Mouse (Mus musculus): ENCODE measurements at regions not wholly inside any gene's neighbourhood (a gene's known extent, or its start where the extent isn't known, plus 50 kb on each side); places are given as distances from the start of the nearest gene placed in this dataset.

DNA sequence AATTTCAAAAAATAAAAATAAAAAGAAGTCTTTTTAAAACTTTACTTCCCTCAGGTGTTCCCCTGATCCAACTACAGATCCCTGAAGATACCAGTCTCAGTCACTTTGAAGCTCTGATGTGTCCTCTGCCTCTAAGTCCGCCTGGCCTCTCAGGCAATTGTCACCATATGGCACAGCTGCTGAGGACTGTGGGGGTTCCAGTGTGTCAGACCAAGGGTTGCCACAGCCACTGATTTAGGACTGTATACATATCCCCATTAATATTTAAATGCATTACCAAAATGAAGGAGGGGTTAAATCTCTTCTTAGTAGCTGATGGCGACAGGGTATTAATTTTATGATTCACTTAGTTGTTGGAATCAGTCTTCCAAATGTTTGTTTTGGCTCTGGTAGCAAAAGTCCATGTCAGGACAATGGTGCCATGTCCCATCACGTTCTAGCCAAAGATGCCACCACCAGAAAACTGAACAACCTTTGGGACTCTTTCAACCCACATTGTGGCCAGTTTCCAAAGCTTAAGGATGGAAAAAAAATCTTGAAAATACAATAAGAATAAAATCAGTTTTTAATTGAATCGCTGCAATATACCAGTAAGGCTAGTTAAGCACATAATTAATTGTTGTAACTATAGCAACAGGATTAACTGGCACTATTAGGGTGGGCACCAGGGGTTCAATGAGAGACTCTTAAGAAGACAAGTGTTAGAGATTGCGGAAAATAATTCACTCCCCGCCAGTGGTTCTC, 62.5 kb downstream of the Arrdc4 start:
- no peak for DNase-seq

DNA sequence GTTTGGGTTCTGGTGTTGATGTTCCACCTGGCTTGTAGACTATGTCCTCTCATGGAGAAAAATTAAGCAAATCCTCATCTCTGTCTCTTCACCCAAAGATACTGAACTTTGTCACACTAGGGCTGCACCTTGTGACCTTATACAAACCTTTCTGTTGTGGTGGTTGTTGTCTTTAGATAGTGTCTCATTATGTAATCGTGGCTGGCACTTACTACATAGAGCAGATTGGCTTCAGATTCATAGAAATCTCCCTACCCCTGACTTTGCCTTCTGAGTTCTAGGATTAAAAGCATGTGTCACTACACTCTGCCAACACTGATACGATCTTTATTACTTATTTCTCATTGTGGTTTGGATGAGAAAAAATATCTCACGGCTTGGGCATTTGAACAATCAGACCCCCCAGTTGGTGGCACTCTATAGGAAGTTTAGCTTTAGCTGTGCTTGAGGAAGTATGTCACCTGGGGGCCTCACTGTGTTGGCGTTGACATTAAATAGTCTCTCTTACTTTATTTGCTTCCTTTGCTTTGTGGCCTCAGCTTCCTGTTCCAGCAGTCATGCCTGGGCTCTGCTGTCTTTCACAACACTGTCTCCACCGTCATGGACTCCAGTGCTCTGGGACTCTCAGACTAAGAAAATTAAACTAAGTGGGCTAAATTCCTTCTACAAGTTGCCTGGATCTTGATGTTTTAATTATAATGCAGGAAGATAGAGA, 66.0 kb downstream of the Arrdc4 start:
- DNase-seq: no peak

DNA sequence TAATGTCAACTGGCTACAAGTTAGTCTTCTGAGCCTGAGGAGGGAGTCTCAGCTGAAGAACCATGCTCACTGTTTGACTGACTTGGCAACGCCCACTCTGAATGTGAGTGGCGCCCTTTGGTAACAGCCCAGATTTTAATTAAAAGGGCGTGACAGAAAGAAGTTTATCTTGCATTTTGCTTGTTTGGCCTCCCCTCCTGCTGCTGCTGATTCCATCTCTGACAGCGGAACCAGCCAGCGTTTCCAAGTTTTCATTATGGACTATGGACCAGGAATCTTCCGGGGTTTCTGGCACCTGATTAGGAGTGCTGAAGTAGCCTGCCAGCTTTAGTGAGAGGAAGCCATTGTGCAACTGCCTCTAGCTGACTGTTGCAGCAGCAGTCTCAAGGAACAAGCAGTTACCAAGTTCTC, 66.7 kb downstream of the Arrdc4 start:
- DNase-seq: peak; percentile 20

DNA sequence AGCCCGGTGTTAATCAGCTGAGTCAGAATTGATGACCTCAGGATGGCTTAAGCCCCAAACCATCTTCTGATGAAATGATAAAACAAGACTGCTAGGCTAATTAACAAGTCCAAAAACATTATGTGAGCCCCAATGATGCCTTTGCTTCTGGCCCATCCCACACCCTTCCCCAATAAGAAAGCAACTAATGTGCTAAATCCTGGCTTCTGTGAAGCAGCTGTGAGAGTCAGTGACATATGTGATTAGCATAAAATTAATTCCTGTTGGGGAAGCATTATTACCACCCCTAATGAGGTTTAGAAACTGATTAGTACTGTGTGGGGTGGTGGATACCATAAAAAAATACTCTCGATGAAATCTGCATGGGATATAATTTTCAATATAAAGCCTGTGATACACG, 69.3 kb downstream of the Arrdc4 start:
- DNase-seq: no peak

DNA sequence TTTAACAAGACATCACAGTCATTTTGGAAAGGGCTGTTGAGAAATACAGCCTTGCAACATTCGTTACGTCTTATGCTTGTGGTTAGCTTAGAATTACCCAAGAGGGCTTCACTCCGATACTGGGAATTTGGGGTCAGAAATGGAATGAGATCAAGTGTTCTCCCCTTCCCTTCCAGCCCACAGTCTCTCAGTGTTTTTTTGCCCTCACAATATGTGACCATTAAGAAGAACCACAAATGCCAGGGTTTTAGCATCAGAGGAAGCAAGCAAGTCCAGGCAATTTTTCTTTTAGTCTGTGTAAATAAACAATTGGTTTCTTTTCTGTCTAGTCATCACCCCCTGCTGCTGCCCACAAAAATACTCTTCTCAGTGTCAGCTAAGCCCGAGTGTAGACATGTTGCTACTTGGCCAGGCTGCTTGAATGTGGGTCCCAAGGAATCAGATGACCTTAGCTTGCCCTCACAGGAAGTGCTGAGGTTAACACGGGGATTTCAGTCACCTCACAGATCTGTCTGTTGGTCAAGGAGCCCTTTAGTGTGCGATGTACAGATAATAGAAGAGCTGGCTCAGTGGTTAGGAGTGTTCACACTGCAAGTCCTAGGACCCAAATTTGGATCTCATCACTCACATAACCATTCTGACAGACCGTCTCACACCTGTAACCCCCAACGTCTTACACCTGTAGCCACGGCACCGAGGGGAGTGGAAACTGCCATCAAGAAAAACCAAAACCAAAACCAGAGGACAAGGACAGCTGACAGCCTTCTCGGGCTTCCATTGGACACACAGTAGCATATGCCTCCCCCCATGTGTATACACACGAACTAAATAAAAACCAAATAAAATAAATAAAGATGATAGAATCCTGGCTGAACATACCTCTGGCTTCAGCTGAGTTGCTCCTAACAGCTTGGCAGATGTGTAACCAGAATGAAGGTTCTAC, 81.0 kb downstream of the Arrdc4 start:
- DNase-seq: no peak

DNA sequence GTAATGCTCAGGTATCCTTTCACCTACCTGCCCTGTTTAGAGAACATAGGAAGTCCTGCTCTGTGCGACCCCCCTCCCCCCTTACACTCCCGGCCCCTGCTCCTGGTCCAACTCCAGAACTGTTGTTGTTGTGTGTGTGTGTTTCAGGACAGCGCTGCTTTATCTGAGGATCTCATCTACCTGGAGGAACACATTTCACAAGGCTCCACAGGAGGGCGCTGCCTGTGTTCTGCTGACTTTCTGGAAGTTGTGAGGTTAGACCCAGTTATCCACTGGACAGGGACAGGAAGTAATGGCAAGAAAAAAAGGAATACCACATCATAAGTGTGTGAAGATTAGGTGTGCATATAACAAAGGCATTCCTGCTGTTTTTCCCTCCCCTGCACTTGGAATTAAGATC, 81.8 kb downstream of the Arrdc4 start:
- DNase-seq: peak; percentile 16

DNA sequence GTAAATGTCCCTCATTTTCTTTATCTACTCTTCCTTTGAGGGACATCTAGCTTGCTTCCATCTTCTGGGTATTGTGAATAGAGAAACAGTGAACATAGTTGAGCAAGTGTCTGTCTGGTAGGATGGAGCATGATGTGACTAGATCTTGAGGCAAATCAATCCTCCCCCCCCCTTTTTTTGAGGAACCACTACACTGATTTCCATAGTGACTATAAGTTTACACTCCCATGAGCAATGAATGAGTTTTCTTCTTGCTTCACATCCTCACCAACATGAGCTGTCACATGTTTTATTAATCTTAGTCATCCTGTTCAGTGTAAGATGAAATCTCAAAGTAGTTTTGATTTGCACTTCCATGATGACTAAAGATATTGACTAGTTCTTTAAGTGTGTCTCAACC, 92.7 kb downstream of the Arrdc4 start:
- no peak for DNase-seq

DNA sequence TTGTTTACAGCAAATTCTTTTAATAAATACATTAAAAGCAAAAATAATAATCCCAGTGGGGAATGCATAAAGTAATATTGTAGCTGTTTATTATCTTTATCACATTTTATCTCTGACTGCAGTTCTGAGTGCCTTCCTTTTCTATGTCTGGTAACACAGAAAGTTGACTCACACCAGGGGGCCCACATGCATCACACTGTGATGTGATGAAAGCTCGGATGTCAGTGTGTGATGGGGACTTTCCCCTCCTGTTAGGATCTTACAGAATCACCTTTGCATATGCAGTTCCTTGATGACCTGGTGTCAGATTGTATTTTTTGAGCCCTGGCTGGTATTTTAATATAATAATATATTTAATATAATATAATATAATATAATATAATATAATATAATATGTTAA, 95.5 kb downstream of the Arrdc4 start:
- DNase-seq: no peak

DNA sequence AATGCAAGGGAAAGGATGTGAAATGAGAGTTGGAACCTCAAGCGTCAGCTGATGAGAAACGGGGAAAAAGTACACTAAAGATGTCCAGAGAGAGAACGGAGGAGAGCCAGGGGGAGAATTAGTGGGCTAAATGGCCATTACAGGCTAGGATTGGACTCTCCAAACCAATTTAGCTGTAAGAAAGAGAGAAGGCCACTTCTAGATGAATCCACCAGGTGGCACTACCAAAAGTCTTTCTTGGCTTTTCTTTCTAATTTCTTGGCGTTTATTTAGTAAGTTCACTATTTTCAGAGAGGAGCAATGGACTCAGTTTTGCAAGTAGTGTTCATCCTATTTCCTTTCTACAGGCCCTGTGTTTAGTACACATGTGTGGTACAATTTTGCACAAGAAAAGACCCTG, 97.6 kb downstream of the Arrdc4 start:
- no peak for DNase-seq

DNA sequence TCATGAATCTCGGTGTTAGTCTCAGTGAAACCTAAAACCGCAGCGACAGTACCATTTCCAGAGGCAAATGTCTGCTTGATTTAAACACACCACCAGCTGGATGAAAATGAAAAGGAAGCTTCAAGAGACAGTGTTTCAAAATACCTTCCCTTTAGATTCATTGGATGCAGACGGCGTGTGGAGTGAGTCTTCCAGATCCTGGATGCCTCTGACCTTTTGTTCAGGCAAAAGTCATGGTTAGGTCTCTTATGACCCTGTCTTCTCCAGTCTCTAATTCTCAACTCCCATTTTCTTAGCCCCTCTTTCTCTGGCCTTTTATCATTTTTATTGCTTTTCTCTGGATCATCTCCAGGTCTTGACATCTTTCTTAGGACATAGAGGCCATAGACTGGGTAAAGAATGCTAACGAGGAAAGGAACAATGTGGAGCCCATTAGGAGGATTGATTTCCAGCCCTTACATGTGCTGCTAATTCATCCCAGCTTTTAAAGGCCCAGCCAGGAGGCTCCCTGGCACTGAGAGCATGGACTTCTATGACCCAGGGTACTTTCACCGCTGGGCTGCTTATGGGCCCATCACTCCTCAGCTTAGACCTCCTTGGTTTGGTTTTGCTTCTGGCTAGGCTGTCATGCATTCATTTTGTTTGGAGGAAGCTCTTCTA, 111.4 kb downstream of the Arrdc4 start:
- DNase-seq: no peak

DNA sequence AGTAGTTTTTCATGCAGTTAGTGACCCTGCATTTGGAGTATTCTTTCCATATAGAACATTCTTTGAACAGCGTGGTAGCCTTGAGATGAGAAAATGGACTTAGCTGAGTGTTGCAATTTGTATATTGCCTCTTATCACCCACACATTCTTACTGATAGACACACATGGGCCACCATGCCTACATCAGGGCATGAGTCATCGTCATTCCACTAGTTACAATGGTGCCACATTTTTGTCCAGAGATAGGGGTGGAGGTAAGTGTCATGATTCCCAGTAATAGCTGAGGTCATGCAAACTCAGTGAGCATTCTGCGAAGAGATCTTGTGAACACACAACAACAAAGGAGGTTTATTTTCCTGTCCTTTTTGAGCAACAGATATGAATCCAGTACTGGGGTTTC, 128.0 kb downstream of the Arrdc4 start:
- DNase-seq: no peak

DNA sequence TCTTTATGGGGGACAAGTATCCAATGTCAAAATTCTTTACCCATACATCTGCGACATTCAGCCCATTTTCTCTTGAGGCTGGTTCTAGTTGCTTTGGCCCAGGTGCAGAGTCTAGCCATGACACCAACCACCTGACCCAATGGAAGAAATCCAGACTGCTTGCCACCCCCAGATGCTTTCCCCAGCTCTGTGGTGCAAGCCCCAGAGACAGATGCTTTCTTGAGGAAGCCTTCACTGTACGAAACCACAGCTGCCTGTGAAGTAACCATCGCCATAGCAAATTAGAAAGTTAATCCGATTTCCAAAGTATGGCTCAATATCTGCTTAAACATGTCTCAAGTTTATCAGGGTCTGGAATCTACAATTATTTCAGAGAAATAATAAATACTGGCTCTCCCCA, 138.5 kb downstream of the Arrdc4 start:
- DNase-seq: no peak

DNA sequence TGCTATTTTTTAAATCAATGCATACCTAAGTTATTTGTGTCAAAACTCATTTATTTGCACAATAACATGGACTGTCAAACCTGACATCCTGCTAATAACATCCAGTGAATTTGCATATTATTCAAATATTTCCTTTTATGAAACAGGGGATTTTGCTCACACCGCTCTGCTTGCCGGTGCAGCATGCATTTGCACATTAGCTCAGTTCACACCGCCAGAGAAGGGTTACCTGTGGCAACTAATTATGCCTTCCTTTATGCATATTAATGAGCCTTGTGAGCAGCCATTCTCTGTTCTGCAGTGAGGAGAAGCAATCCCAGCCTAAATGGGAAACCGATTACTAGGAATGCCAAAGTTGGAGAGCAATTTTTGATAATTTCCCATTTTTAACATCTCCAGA, 141.9 kb downstream of the Arrdc4 start:
- no peak for DNase-seq

DNA sequence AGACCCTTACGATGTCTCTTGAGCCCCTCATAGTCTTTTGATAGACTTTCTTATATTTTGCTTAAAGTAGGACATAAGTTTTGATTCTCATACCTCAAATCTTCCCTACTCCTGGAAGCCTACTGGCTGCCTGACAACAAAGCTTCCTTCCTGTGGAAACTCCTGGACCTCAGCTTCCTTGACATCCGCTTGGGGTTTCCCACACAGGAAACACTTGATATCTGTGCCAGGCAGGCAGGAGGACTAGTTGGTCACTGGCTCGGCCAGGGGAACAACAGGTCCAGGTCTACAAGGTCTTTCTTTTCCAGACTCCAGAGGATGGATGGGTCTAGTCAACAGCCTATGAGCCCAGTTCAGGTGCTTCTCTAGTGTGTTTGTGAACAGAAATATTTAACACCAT, 142.8 kb downstream of the Arrdc4 start:
- DNase-seq: peak; percentile 6

DNA sequence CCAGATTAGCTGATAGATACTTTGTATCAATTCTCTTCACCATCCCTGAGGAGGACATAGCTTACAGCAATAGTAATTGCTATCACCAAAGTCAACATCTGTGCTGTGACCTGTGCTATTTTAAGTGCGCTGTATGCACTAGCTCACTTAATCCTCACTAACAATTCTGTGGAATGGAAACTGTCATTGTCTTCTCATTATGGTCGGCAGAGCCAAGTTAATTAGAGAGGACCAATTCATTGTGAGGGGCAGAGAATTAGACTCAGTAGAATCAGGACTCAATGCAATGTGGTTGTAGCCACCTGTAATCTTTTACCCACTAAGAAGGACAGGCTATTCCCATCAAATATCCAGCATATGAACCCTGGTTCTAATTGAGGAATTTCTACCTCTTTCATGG, 145.3 kb downstream of the Arrdc4 start:
- DNase-seq: no peak

DNA sequence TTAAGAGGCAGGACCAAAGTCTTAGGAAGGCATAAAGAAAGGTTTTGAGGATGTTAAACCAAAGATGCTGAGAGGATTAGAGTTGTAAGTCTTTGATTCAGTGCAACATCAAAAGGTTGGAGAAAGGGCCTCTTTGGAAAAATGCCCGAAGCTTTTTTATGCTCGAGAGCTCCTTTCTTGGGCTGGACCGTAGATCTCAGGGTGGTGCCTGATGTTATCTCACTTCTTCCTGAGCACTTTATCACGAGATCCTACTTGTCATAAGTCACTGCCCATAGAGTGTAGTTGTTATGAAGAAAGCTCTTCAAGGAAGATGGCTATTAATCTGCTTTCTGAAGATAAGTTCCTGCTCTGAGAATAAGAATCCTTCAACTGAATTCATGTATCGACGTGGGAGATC, 147.0 kb downstream of the Arrdc4 start:
- no peak for DNase-seq

DNA sequence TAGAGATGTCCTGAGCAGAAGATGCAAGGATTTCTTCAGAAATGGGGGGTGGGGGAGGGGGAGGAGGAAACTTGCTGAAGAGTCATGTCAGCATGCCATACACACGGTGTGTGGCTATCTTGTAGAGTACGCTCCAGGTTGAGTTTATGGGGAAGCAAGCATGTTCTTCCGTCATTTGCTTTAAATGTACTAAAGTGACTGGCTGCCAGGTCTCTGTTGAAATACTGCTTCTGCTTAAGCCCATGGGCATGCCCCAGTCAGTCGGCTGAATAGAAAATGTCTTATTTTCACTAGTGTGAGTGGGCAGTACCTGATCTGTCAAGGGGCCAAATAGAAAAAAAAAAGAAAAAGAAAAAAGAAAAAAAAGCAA, 155.0 kb downstream of the Arrdc4 start:
- no peak for DNase-seq

DNA sequence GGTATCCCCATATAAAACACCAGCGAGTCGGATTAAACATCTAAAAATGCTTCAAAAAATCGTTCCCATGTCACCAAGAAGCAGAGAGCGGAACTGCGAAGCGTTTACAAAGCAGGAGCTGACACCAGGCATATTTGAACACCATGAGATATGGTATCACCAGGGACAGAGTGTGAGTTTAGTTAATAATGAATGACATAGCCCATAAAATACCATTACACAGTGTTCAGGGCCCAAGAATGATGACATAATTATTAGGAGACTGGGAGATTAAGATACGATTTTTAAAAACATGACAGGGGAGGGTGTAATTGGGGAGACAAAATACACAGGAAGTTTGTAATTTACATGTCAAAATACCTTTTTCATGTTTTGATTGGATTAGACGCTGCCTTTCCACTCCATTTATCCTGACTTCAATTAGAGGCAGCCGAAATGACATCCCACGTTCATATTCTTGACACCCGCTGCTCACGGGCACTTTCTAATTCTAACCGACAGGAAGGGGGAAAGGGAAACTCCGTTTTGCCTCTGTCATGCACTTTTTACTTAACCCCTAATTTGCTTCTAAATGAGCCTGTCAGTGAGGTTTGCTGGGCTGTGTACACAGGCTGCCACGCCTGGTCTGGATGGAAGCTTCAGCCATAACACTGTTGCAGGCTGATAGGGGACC, 155.6 kb downstream of the Arrdc4 start:
- no peak for DNase-seq

DNA sequence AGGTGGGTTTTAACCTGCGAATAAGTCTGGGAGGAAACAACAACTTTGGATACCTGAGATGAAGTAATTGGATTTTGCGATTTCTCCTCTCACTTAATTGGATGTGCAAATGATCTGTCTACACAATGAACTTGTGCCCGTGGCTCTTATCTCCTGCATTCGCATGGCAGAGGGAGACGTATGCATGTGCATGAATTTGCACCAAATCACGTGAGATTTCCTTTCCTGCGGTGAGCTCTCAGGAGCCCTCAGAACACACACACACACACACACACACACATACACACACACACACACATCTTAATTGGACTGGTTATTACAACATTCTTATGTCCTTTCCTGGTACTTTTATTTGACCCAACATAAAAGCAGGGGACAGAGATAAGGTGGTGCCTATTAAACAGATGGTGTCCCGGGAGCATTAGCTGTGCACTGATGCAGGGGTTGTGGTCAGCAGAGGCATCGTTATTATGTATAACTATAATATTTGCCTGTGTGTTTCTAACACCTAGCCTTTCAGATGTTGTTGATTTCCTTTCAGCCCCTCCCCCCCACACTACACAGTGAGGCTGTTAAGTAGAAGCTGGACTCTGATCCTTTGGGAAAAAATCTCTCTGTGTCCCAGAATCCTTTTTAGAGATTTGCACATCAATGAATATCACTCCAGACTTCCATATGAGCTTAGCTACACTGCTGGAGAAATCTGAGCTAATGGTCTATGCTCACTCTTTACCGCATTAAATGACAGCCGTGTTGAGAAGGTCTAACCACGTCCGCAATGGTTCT, 166.3 kb downstream of the Arrdc4 start:
- no peak for DNase-seq

DNA sequence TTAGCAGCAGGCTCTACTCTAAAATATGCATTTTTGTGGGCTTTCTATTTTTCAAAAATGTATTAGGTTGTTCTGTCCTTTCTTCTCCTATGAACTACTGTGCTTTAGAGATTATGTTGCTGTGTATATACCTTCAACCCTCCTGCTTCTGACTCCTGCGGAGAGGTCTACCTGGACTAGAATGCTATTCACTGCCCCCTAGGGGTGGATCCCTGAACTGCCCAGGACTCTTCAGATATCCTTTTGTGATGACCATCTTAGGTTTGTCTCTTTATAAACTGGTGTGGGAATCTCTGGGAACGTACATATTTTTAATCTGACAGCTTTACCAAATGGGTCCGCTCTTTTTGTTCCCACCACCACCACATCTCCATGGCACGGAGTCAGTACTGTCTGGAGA, 168.4 kb downstream of the Arrdc4 start:
- DNase-seq: peak; percentile 65

DNA sequence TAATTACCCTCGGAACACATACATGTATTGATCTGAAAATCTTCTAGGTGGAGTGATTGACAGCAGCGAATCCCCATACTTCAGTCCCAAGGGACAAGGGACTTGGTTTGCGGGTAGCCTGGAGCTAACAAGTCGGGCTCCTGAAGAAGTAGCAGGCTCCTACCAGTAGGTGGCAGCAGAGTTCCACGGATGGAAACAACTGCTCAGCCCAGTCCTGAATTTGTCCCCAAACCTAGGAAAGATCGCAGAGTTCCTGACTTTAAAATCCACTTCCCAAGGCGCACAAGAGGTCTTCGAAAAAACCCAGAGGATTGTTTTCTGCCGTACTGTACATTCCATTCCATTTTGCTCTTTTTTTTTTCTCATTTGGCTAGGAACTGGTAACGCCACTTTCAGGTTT, 169.4 kb downstream of the Arrdc4 start:
- peak; percentile 85 for DNase-seq

DNA sequence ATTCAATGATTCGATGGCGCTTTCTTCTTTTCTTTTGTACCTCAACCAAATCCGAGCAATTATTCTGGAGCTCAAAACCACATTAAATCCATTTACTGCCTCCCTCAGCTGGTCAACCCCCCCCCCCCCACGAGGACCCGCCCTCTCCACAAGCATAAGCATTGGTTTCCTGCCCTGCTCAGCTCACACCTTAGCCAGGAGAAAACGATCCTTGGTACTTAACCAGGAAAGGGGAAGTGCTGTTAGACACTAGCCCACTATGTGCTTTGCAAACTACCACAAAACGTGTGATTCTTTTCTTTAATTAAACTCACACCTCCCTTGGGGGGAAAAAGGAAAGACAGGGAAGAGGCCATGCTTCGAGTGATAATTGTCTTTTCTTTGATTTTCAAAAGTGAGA, 169.8 kb downstream of the Arrdc4 start:
- no peak for DNase-seq

All from kidney, adult 18-20 months (tissue).